Mouse (Mus musculus): ENCODE results near the gene Olfr427.

DNA sequence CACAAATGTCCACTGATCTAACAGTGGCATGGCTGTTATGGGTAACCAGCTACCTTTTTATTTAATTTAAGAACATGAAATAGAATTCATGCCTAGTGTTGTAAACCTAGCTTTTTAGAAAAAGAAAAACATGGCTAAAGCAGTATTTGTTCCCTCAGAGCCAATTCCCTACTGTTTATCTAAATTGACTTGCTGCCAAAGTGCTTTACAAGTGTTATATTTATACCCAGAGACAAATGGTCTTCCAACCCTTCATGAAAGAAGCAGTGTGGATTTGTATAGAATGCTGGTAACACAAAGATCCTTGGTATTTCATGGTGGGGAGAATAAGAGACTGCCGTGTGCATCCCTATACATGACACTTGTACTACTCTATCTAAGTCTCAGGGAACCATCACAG lies 50.0 kb downstream of the Olfr427 start:
- no peak for TF ChIP-seq POLR2A (IDR thresholded peaks at IDR 0.05; ENCODE audit: insufficient read depth, low read depth, low read length)
- no peak for TF ChIP-seq CTCF (IDR thresholded peaks at IDR 0.05)
- TF ChIP-seq EP300 (IDR thresholded peaks at IDR 0.05; ENCODE audit: insufficient read depth, low read depth, low read length) = no peak

Data from heart, adult 2 months (tissue).